Mouse (Mus musculus): ENCODE data around the gene Arnt2.

- TF ChIP-seq CTCF (IDR thresholded peaks at IDR 0.05; ENCODE audit: control insufficient read depth, insufficient read depth, insufficient replicate concordance, low read depth, low read length) = no peak
- no peak for TF ChIP-seq POLR2A (IDR thresholded peaks at IDR 0.05; ENCODE audit: control insufficient read depth, low read depth, low read length)
Measured at GRCm38 (mm10) chr7:84201151-84202068, 208.6 kb downstream of the Arnt2 start.

Data from testis, adult 2 months (tissue).